In the genomic region with DNA sequence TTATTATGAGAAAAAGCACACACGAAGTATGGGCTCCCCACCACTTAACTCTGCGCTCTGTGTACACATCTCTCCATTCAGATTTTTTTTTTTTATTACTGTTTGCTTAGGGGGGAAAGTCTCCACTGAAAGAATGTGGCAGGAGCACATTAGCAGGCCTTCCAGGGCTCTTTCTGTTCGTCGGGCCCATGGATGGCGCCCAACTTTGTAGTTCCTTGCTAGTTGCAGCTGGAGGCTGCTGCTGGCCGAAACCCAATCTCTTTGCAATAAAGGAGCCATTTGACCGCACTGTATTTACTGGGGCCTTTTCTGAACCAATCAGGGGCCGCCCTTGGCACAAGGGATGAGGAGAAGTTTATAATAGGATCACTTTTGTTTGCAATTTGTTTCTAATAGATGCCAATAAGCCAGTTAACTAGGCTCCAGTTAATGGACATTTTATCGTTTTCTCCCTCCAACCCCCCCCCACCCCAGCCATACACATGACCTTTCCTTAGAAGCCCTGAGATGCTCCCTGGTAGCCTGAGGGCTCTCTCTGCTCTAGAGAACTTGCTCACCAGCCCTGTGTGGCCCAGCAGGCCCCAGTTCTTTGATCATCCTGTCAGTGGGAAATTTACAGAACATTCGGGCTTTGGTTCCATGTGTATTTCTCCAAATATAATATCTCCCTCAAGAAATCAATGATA, we compare ENCODE assay signal across 9 mouse cellular contexts.
DNase-seq lines count a peak whose midpoint lies in the region; ATAC-seq and TF ChIP-seq lines count a peak whose summit lies in the region.
"Had no signal": no experiment of that assay in that cellular context is flagged by ENCODE, and none has a peak within 500 bp of the region (broad histone marks: within the 10 kb centered on the region; RNA-seq: fewer than 3 reads in every experiment).

No protein-coding gene starts in this region.

- H3K9me3 ChIP-seq in forebrain, embryonic 16.5 days (ENCODE audit: control insufficient read depth, low read length) = no peaks in the 10 kb centered on the region
- peaks cover 5% of the 10 kb centered on the region; the same call in 1 of the 2 replicates for H3K9me3 ChIP-seq in liver, postnatal 0 days (ENCODE audit: low read length)
- H3K9me3 ChIP-seq: embryonic facial prominence, embryonic 13.5 days had no signal

- no peak overlapping the region for H3K4me2 ChIP-seq in forebrain, embryonic 16.5 days (ENCODE audit: low read length)
- H3K4me2 ChIP-seq in liver, postnatal 0 days (ENCODE audit: low read depth, low read length) = no peak overlapping the region
- H3K4me2 ChIP-seq: embryonic facial prominence, embryonic 13.5 days had no signal

- H3K36me3 ChIP-seq in forebrain, embryonic 16.5 days (ENCODE audit: control insufficient read depth, insufficient read depth) = no peaks in the 10 kb centered on the region
- H3K36me3 ChIP-seq in liver, postnatal 0 days (replicated peaks; ENCODE audit: insufficient read depth, low read length) = no peaks in the 10 kb centered on the region
- H3K36me3 ChIP-seq: embryonic facial prominence, embryonic 13.5 days had no signal

- no peak overlapping the region for H3K9ac ChIP-seq in forebrain, embryonic 16.5 days (replicated peaks; ENCODE audit: low read depth, low read length)
- H3K9ac ChIP-seq in liver, postnatal 0 days (replicated peaks) = no peak overlapping the region
- H3K9ac ChIP-seq: embryonic facial prominence, embryonic 13.5 days had no signal

- WGBS in forebrain, embryonic 16.5 days = 27% methylated on average over 10 of the region's 10 CpGs
- 74% methylated on average over 10 of the region's 10 CpGs for WGBS in liver, postnatal 0 days (ENCODE audit: insufficient replicate concordance)

- H3K27ac ChIP-seq in forebrain, embryonic 16.5 days (ENCODE audit: low read length) = no peak overlapping the region
- H3K27ac ChIP-seq in liver, postnatal 0 days (ENCODE audit: low read depth) = no peak overlapping the region
- H3K27ac ChIP-seq: embryonic facial prominence, embryonic 13.5 days had no signal

- no peak overlapping the region for H3K4me3 ChIP-seq in forebrain, embryonic 16.5 days (replicated peaks; ENCODE audit: low read length)
- H3K4me3 ChIP-seq in liver, postnatal 0 days (ENCODE audit: low read depth, low read length) = no peak overlapping the region
- H3K4me3 ChIP-seq: embryonic facial prominence, embryonic 13.5 days had no signal

- TF ChIP-seq CTCF in liver, postnatal 0 days (IDR thresholded peaks at IDR 0.05; ENCODE audit: low read depth) = no peak

- no peaks in the 10 kb centered on the region for H3K27me3 ChIP-seq in forebrain, embryonic 16.5 days (replicated peaks; ENCODE audit: control insufficient read depth, insufficient read depth, low read length)
- H3K27me3 ChIP-seq in liver, postnatal 0 days (ENCODE audit: insufficient read depth, low read length) = no peaks in the 10 kb centered on the region
- H3K27me3 ChIP-seq: embryonic facial prominence, embryonic 13.5 days had no signal

- DNase-seq in left cerebral cortex, postnatal 10 days (ENCODE audit: extremely low spot score in 1 of 2, low spot score in 2 of 2) = peak; percentile 19 to 44
- no peak for DNase-seq in left cerebral cortex, postnatal 36 days (ENCODE audit: low spot score in 2 of 2)
- DNase-seq in kidney, adult 9 months = peak; percentile 21
- DNase-seq in lung, postnatal 14 days = peak; percentile 61
- DNase-seq in thymus, postnatal 10 days (ENCODE audit: low spot score in 2 of 2) = no peak
- no peak for DNase-seq in liver, postnatal 0 days
- DNase-seq in spleen, postnatal 14 days (ENCODE audit: low spot score in 2 of 2) = no peak

- TF ChIP-seq EP300 in liver, postnatal 0 days (IDR thresholded peaks at IDR 0.05; ENCODE audit: low read depth) = no peak

- 0 out of 2 replicates have a peak, but pooled peaks cover 3% of the 10 kb centered on the region for H3K4me1 ChIP-seq in forebrain, embryonic 16.5 days (replicated peaks; ENCODE audit: control insufficient read depth, insufficient read depth, low read length)
- no peaks in the 10 kb centered on the region for H3K4me1 ChIP-seq in liver, postnatal 0 days (ENCODE audit: insufficient read depth)

- intact Hi-C loops in left cerebral cortex, postnatal 10 days (cut with DNase I) = no loop called here
- intact Hi-C loops in left cerebral cortex, postnatal 36 days (cut with DNase I) = no loop called here

- ATAC-seq in forebrain, embryonic 16.5 days = peak; percentile 75; the same call in 1 of the 2 replicates
- ATAC-seq in liver, postnatal 0 days = no peak

Comparison
In these comparisons a context has a peak if more than half of its experiments do, and no peak if none do; other contexts are left out.
1. DNase-seq: peak in left cerebral cortex, postnatal 10 days (2 of 2), kidney, adult 9 months (single experiment) and lung, postnatal 14 days (single experiment); none in left cerebral cortex, postnatal 36 days (0 of 2), thymus, postnatal 10 days (0 of 2), liver, postnatal 0 days (single experiment) and spleen, postnatal 14 days (0 of 2).